Mouse (Mus musculus) heart, embryonic 16.5 days (tissue): Measurements from ENCODE around the gene Ift81. TPM values are rescaled to one million over a fixed set of nuclear protein-coding genes. Genes with fewer than 3 reads are reported as not detected.
A peak's percentile ranks its signal among the peaks of the same experiment; 100 is the strongest.

Experiments
- ATAC-seq: fragments of 200-750 bp; cut with Nextera tagmentation; replicated peaks from 2 replicates; pipeline ENCODE4 v1.8.0; 2017; ENCODE audit warnings: moderate number of reproducible peaks; ENCODE audit not compliant: insufficient read depth, low FRiP score; ENCODE audit errors: extremely low read depth
- H3K27ac ChIP-seq: fragments of 300-500 bp; sonication (generic); 2 replicates; pipeline ENCODE4 v1.5.1; 2014; ENCODE audit warnings: mild to moderate bottlenecking, low read length, control low read depth, moderate library complexity
- H3K27me3 ChIP-seq: fragments of 300-500 bp; sonication (generic); 2 replicates; pipeline ENCODE4 v1.6.1; 2014; ENCODE audit warnings: low read length, mixed read lengths; ENCODE audit not compliant: control insufficient read depth, insufficient read depth
- H3K36me3 ChIP-seq: fragments of 300-500 bp; sonication (generic); 2 replicates; pipeline ENCODE4 v1.6.1; 2014; ENCODE audit not compliant: control insufficient read depth, insufficient read depth
- H3K4me1 ChIP-seq: fragments of 300-500 bp; sonication (generic); 2 replicates; pipeline ENCODE4 v1.6.1; 2014; ENCODE audit warnings: low read length, mixed read lengths; ENCODE audit not compliant: control insufficient read depth, insufficient read depth
- H3K4me2 ChIP-seq: fragments of 300-500 bp; sonication (generic); 2 replicates; pipeline ENCODE4 v1.6.1; 2014; ENCODE audit warnings: low read depth, mild to moderate bottlenecking, control low read depth, low read length
- H3K4me3 ChIP-seq: fragments of 300-500 bp; sonication (generic); 2 replicates; pipeline ENCODE4 v1.5.1; 2014; ENCODE audit warnings: mild to moderate bottlenecking, control low read depth, low read length
- H3K9ac ChIP-seq: fragments of 300-500 bp; sonication (generic); 2 replicates; pipeline ENCODE4 v1.6.1; 2014; ENCODE audit warnings: low read length, control low read depth
- H3K9me3 ChIP-seq: fragments of 300-500 bp; sonication (generic); replicated peaks from 2 replicates; pipeline ENCODE4 v1.6.1; 2016; ENCODE audit warnings: low read length; ENCODE audit not compliant: control insufficient read depth
- WGBS: fragments of 180-500 bp; shearing (Covaris S2); extraction: QIAGEN DNeasy Blood & Tissue Kit; methylation state at CpG from one replicate; pipeline ENCODE4 v1.1.7; 2014; 5-methylcytosine and 5-hydroxymethylcytosine counted together
- polyA plus RNA-seq: library from polyadenylated mRNA; unstranded; fragments of >200 nt; fragmentation: Nextera tagmentation; extraction: Ambion mirVana; gene quantifications from 2 replicates; pipeline ENCODE4 v1.2.1, GENCODE M21; 2015

The Ift81 gene
- polyA plus RNA-seq, 1 experiment from 2014 or later, result 30.6 TPM

GRCm38 (mm10) chr5:122511405-122511804 is 102.9 kb downstream of the Ift81 start:
- ATAC-seq, result no peak
- peak overlapping the region; percentile 89 for H3K27ac ChIP-seq

GRCm38 (mm10) chr5:122510651-122511157 is 103.6 kb downstream of the Ift81 start:
- H3K36me3 ChIP-seq, result no peaks in the 10 kb centered on the region
- H3K4me1 ChIP-seq, result peaks cover 33% of the 10 kb centered on the region
- H3K9me3 ChIP-seq, result peaks cover 4% of the 10 kb centered on the region
- H3K27me3 ChIP-seq, result no peaks in the 10 kb centered on the region
- peak overlapping the region; percentile 89 for H3K27ac ChIP-seq
- peak overlapping the region; percentile 31 for H3K4me2 ChIP-seq
- no peak overlapping the region for H3K4me3 ChIP-seq
- H3K9ac ChIP-seq, result peak overlapping the region; percentile 57
- peak; percentile 60 for ATAC-seq
- WGBS, result 31% methylated on average over 17 of the region's 17 CpGs

More at GRCm38 (mm10) chr5:122511405-122511804, 102.9 kb downstream of the Ift81 start:
- peaks cover 36% of the 10 kb centered on the region for H3K4me1 ChIP-seq
- peak overlapping the region; percentile 57 for H3K9ac ChIP-seq
- no peaks in the 10 kb centered on the region for H3K27me3 ChIP-seq
- H3K9me3 ChIP-seq, result peaks cover 3% of the 10 kb centered on the region
- H3K4me3 ChIP-seq, result no peak overlapping the region
- H3K36me3 ChIP-seq, result no peaks in the 10 kb centered on the region
- WGBS, result 21% methylated on average over 9 of the region's 9 CpGs
- H3K4me2 ChIP-seq, result peak overlapping the region; percentile 16

GRCm38 (mm10) chr5:122509608-122510007 is 104.7 kb downstream of the Ift81 start:
- 32% methylated on average over 7 of the region's 7 CpGs for WGBS
- Histone ChIP-seq H3K27me3 (no peaks in the 10 kb centered on the region), H3K4me2 (no peak overlapping the region), H3K9me3 (peaks cover 4% of the 10 kb centered on the region), H3K27ac (peak overlapping the region; percentile 89), H3K4me1 (peaks cover 33% of the 10 kb centered on the region), H3K9ac (no peak overlapping the region), H3K36me3 (no peaks in the 10 kb centered on the region), H3K4me3 (no peak overlapping the region)
- ATAC-seq, result peak; percentile 56

GRCm38 (mm10) chr5:122508861-122509306 is 105.4 kb downstream of the Ift81 start:
- Histone ChIP-seq H3K27me3 (no peaks in the 10 kb centered on the region), H3K9ac (no peak overlapping the region), H3K4me1 (peaks cover 29% of the 10 kb centered on the region), H3K36me3 (no peaks in the 10 kb centered on the region), H3K27ac (peak overlapping the region; percentile 89), H3K4me3 (no peak overlapping the region), H3K4me2 (no peak overlapping the region), H3K9me3 (peaks cover 4% of the 10 kb centered on the region)
- WGBS, result 74% methylated on average over 11 of the region's 11 CpGs
- no peak for ATAC-seq

- Histone ChIP-seq H3K27ac (no peak overlapping the region), H3K4me3 (no peak overlapping the region), H3K4me1 (peaks cover 34% of the 10 kb centered on the region), H3K4me2 (no peak overlapping the region), H3K9ac (no peak overlapping the region), H3K36me3 (no peaks in the 10 kb centered on the region), H3K27me3 (no peaks in the 10 kb centered on the region), H3K9me3 (peaks cover 4% of the 10 kb centered on the region)
- no peak for ATAC-seq
These were observed 106.9 kb downstream of the Ift81 start for GRCm38 (mm10) chr5:122507396-122507795.

- H3K4me2 ChIP-seq, result no peak overlapping the region
- no peak overlapping the region for H3K27ac ChIP-seq
- H3K36me3 ChIP-seq, result no peaks in the 10 kb centered on the region
- WGBS, result 87% methylated on average over 3 of the region's 3 CpGs
- no peak overlapping the region for H3K4me3 ChIP-seq
- H3K9me3 ChIP-seq, result peaks cover 4% of the 10 kb centered on the region
- no peaks in the 10 kb centered on the region for H3K27me3 ChIP-seq
- no peak overlapping the region for H3K9ac ChIP-seq
- no peak for ATAC-seq
- peaks cover 28% of the 10 kb centered on the region for H3K4me1 ChIP-seq
These were observed 107.9 kb downstream of the Ift81 start for GRCm38 (mm10) chr5:122506462-122506861.

GRCm38 (mm10) chr5:122505554-122505953 is 108.8 kb downstream of the Ift81 start:
- WGBS, result 78% methylated on average over 5 of the region's 5 CpGs
- peaks cover 4% of the 10 kb centered on the region for H3K9me3 ChIP-seq
- no peak overlapping the region for H3K27ac ChIP-seq
- ATAC-seq, result no peak
- H3K4me2 ChIP-seq, result no peak overlapping the region
- H3K4me3 ChIP-seq, result no peak overlapping the region
- no peak overlapping the region for H3K9ac ChIP-seq
- peaks cover 19% of the 10 kb centered on the region for H3K4me1 ChIP-seq
- H3K36me3 ChIP-seq, result no peaks in the 10 kb centered on the region
- no peaks in the 10 kb centered on the region for H3K27me3 ChIP-seq

GRCm38 (mm10) chr5:122503760-122504119 is 110.6 kb downstream of the Ift81 start:
- Histone ChIP-seq H3K36me3 (no peaks in the 10 kb centered on the region), H3K27me3 (no peaks in the 10 kb centered on the region), H3K4me2 (no peak overlapping the region), H3K27ac (peak overlapping the region; percentile 94), H3K4me3 (no peak overlapping the region), H3K4me1 (peaks cover 15% of the 10 kb centered on the region), H3K9me3 (peaks cover 4% of the 10 kb centered on the region), H3K9ac (no peak overlapping the region)
- no peak for ATAC-seq
- WGBS, result 43% methylated on average over 4 of the region's 4 CpGs

- Histone ChIP-seq H3K27ac (peak overlapping the region; percentile 94), H3K27me3 (no peaks in the 10 kb centered on the region), H3K4me1 (peaks cover 17% of the 10 kb centered on the region), H3K36me3 (peaks cover 2% of the 10 kb centered on the region; the same call in 1 of the 2 replicates), H3K4me3 (peak overlapping the region; percentile 82), H3K9ac (peak overlapping the region; percentile 96), H3K4me2 (peak overlapping the region; percentile 93), H3K9me3 (peaks cover 4% of the 10 kb centered on the region)
- WGBS, result 39% methylated on average over 15 of the region's 15 CpGs
- ATAC-seq, result no peak
These were observed 111.1 kb downstream of the Ift81 start for GRCm38 (mm10) chr5:122503015-122503759.
